Mouse (Mus musculus) cerebellum, postnatal 14 days (tissue): ENCODE measurements around the gene Msto1.
"Not testable (repeated sequence)": the region's sequence is repeated elsewhere in the genome, so short reads cannot be mapped to it uniquely, and the experiment has no call there.

Source experiments
- DNase-seq, 2 experiments: peaks; one replicate each; pipeline ENCODE4 v3.0.0; 2021; ENCODE audit warnings: mixed read lengths in 2 of 2

The Msto1 gene

DNA sequence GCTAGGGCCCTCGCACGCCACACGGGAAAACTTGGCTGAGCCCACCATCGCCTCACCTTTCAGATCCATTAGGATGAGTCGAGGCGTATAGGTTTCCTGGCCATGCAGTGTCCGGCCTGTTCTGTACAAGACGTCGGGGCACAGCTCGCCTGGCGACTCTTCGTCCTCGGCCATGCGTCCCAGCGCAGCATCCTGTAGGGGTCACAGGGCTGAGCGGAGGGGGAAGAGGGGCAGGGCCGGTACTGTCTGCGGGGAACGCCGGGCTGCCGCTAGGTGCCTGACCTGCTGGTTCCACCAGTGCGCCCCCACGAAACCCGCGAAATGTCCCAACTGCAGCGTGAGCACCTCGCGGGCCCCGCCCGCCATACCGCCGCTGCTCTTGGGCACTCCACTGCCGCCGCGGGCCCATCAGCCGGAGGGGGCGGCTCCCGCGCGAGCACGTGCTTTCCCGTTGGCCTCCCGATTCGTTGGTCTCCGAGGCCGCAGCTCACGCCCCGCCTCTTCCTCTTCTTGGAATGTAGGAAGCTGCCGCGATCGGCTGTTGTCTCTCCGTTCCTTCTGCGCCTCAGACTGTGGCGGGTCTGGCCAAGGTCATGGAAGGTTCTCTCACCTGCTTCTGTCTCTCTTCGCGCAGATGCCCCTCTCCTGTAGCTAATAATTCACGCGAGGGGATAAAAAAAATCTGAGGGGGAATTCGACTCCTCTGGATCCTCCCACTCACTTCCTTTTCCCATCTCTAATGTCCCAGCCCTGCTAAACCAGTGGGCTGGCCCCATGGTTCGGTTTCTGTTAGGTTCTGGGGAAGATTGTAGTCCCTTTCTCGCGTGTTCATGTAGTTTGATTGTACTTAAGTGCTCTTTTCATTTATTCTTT, at the start of gene Msto1:
Gene Msto1 (minus strand): TSS at position 489 of the 873 bp plus-strand sequence.
- peak; percentile 91 to 93 for DNase-seq

DNA sequence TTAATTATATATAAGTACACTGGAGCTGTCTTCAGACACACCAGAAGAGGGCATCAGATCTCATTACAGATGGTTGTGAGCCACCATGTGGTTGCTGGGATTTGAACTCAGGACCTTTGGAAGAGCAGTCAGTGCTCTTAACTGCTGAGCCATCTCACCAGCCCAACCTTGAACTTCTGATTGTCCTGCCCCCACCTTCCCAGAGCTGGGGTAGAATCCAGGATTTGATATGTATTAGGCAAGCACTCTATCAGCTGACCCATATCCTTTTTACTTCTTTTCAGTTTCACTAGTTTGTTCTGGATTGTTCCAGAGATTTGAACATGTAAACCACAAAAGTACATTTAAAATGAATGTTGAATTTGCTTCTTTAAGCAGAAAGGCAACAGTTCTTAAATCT, 49.4 kb upstream of the Msto1 start:
- not testable (repeated sequence) for DNase-seq

DNA sequence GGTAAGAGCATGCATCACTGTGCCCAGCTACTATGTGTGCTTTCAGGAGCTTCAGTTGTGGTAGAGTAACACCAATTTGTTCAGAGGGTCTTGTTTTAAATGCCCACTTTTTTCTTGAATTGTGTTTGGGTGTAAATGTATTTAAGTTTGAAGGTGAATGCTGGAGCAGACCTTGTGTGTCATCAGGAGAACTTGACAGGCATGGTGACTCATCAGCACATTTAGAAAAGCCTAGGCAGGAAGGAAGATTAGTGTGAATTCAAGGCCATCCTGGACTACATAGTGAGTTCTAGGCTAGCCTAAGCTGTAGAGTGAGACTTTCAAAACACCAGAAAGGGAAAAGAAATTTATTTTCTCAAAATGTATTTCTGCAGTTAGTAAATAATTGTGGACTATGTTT, 39.9 kb upstream of the Msto1 start:
- DNase-seq: no peak

DNA sequence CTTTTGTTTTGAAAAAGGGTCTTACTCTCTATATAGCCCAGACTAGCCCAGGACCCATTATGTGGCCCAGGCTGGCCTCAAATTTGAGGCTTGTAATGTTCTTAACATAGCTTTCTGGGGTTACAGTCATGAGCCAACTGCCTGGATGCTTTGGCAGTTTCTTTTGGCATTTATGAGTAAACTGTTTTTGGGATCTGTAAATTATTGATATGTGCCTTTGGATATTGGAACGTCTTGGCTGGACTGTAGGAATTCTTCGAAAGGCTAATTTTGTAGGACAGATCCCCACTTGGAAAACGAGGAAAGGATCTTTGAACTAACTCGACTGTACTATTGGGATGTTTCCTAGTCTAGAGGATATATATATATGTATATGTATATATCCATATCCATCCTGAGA, 39.4 kb upstream of the Msto1 start:
- DNase-seq: no peak

DNA sequence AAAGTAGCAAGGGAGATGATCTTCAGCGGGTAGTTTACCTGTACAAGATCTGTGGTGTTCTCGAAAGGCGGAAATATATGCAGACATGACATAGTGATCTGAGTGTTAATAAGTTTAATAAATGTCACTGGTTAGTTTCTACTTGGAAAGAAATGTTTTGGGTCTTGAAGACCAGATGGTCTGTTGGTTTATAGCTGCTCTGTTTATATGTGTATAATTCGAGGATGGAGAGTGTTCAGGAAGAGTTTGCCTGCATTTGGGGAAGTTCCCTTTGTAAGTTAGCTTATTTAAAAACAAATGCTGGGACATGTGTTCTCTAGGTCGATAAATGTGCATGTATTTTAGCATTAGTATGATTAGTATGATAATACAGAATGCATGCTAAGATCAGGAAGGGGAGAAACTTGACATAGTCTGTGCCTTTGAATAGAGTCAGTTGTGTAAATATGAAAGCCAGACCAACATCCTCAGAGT, 37.6 kb upstream of the Msto1 start:
- DNase-seq: no peak

DNA sequence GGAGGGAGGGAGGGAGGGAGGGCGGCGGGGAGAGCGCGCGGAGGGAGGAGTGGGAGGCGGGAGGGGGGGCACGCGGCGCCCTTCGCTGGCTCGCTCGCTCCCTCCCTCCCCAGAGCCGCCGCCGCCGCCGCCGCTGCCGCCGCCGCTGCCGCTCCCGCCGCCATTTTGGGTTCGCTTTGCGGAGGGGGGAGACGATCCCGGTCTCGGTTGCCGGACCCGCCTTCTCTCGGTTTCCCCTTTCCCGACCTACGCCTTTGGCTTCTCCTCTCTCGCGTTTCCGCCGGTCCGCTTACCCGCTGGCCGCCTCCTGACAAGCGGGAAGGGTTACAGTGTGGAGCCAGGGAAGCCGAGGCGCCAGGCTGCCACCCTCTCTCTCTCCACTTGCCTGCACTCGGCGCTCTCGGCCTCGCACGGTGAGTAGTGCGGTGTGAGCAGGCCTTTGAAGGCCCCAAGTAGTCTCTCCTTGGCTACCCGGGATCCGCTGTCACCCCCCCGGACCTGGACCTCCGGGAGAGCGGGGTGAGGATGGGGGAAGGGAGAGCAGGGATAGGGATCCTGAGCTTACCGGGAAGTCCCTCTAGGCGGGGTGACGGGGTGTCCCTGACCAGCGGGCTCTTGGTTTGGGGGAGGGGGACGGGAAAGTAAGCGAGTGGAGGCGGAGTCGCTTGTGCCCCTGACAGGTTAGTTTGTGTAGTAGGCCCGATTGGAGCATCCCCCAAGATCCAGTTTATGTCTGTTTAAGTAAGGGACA, 37.0 kb upstream of the Msto1 start, which contains the start of the genes Ash1l and Dap3:
Gene Ash1l (plus strand): TSS at position 47 of the 751 bp plus-strand sequence.
Gene Dap3 (minus strand): TSS at position 606 of the 751 bp plus-strand sequence.
- DNase-seq: peak in 1 of 2 experiments; percentile 82

DNA sequence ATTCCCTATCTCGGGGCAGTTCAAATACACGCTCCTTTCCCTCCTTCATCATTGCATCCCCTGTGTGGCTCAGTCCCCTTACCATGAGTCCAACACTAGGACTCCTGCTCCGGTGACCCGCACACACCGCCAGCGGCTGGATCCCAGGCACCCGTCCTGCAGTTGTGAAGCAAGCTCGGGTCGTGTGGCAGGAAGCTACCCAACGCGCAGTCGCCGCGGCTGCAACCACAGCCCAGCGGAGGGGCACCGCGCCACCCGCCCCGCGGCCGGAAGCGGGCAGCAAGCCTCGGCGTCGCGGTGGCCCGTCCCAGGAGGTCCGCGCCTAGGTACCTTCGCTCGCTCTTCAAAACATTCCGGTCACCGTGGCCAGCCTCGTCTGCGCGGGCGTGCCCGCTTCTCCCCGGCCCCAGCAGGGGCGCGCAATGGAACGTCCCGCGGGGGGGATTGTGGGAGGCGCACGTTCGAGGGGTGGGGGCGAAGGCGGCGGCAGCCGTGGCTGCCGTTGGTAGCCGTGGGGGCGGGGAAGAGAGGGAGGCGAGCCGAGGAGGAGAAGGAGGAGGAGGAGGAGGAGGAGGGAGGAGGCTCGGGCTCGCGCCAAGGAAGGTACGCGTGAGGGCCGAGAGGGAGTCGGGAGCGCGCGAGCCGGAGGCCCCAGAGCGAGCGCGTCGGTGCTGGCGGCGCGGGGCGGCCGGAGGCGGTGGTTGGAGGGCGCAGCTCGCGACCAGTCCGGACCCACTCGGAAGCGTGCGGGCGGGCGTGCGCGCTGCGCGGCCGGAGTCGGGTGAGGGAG, 36.2 kb upstream of the Msto1 start:
- peak; percentile 93 to 94 for DNase-seq

DNA sequence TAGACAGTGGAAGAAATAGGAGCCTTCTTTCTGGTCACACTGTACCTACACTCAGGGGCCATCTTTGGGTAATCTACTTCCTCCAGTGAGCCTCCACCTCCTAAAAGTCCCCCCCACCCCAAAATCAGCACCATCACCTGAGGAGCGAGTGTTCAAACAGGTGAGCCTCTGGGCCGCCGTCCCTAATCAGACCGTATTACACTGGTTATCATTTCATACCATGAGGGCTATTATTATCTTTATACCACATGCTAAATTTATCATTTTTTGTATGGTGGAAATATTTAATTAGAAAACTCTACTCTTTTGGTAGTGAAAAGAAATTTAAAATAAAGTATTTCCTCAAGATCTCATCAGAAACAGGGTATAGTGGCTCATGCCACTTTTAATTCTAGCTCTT, 30.3 kb upstream of the Msto1 start:
- DNase-seq: no peak

DNA sequence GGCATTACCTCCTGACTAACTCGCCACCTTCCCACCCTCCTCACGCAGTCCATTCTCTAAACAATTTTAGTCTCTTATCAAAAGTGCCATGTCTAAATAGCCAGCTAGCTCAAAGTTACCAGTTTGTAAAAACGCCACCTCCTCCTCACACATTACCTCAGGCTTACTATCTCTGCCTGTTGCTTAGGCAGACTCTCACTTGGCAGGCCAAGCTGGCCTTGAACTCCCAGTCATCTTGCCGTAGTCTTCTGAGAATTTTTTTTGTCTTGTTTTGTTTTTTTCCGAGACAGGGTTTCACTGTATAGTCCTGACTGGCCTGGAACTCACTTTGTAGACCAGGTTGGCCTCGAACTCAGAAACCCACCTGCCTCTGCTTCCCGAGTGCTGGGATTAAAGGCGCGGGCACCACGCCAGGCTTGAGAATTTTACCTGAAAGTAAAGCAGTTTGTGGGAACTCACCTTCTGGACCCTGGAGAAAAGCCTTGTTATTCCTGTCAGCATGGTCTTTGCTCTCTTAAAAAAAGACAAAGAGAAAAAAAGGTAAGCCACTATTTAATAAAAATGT, 28.6 kb upstream of the Msto1 start:
- no peak for DNase-seq

DNA sequence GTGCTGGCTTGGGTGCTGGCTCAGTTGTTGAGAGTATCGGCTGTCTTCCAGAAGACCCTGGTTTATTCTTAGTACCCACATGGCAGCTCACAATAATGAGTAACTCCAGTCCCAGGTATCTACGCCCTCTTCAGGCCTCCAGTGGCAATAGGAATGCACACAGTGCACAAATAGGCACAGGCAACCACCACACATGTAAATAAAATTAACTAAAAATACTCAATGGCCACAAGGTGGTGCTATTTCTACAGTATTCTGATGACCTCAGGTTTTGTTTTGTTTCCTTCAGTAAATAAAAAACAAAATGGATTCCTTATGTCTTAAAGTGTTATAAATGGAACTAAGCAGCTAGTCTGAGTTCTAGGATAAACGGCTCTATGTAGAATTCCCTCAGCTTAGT, 25.9 kb upstream of the Msto1 start:
- DNase-seq: peak; percentile 39 to 41

DNA sequence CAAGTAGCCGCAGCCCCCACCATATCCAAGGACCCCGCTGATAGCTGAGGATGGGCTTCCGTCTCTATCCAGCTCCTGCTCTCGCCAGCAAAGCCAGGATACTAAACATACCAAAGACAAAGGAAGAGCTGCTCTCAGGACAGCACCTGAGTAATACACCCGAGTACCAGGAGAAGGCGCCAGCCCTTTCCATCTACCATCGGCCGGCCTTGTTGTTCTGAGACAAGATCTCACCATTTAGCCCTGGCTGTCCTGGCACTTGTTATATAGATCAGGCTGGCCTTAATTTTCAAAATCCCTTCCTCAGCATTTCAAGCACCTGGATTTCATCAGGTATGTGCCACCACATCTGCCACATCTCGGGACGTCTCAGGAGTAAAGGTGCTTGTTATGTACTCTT, 25.3 kb upstream of the Msto1 start:
- no peak for DNase-seq

DNA sequence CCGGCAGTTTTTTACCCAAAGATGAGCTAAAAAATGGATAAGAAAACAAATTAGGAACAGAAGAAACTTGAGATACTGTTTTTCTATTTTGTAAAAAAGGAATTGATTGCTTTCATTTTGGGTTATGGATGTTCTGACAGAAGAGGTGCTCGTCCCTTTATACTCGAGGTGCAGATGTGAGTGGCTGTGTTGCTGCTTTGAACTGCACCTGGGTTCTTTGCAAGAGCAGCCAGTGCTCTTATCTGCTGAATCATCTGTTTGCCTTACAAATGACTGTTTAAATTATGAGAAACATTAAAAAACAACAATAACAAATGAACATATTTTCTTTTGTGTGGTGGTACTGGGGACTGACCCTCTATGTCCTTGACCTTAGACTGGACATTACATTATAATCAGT, 15.7 kb upstream of the Msto1 start:
- DNase-seq: no peak

DNA sequence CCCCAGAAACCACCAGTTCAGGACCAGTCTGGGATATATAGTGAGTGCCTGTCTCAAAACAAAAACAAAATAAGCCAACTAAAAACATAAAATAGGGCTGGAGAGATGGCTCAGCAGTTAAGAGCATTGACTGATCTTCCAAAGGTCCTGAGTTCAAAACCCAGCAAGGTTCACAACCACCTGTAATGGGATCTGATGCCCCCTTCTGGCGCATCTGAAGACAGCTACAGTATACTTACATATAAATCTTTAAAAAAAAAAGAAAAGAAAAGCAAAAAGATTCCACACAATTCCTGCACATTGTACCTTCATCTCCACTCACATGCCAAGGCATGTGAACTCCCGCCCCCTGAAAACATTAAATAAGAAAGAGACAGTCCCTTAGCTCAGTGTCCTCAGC, 11.9 kb upstream of the Msto1 start:
- no peak for DNase-seq

DNA sequence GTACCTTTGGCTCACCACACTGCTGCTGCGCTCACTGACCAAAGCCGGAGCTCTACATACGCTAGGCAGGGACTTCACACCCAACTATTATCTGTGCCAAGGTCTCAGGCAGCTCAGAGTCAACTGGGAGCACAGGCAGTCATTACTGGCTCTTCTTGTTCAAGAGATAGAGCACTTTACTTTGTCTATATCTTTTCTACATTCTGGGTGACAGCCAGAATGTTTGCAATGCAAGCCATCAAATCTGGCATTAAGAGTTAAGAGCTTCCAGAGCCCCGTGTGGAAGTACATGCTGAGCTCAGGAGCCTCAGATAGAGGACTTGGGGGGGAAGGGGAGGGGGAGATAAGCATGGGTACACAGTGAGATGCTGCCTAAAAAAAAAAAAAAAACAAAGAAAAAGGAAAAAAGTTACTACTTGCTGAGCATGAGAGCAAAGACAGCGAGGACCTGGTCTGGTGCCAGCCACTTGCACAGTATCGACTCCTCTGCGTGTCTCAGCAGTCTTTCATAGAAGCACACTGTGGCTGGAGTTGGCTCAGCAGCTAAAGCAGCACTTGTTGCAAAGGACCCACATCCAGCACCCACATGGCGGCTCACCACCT, 10.3 kb upstream of the Msto1 start:
- no peak for DNase-seq

DNA sequence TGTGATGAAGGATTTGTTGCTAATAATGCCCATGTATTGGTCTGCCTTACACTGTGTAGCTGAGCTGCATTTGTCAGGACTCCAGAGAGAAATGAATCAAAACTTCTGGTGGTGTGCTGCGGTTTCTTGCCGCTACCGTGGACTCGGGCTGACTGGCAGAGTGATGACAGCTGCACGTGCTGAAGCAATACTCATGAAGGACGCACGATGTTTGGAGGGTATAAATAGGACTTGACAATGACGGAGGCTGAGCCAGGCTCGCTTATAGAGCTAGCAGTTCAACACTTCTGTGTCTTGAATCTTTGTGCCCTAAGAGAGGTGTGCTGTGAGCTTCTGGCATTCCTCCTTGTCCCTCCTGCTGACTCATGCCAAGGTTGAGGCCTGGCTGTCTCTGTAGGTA, 7.6 kb upstream of the Msto1 start:
- no peak for DNase-seq

DNA sequence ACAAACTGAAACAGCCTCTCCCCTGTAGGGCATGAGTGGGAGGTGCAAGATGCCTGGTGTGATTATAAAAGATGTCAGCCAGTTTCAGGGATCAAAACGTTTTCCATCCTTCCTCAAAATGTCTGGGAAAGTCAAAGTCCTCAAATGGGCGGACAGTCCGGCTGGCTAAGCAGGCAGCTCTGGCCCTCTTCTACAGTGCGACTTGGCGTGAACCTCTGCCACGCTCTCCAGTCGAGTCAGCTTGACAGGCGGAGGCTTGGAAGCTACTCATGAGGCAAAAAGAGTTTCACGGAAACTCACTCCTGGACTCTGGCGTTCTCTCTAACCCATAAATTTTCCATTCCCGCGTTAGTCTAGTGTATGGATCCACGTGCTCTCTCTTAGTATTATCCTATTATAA, 5.2 kb upstream of the Msto1 start:
- DNase-seq: no peak

DNA sequence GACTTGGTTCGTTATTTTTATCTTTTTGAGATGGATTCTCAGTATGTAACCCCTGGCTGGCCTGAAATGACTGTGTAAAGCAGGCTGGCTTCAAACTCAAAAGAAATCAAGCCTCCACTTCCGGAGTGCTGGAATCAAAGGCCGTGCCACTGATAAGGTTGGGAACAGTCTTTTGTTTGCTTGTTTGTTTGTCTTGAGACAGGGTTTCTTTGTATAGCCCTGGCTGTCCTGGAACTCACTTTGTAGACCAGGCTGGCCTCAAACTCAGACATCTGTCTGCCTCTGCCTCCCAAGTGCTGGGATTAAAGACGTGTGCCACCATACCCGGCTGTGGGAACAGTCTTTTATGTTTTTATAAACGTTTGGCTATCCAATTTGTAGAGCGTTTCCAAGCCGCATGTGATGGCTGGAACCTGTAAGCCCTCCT, 598 bp upstream of the Msto1 start:
- no peak for DNase-seq

DNA sequence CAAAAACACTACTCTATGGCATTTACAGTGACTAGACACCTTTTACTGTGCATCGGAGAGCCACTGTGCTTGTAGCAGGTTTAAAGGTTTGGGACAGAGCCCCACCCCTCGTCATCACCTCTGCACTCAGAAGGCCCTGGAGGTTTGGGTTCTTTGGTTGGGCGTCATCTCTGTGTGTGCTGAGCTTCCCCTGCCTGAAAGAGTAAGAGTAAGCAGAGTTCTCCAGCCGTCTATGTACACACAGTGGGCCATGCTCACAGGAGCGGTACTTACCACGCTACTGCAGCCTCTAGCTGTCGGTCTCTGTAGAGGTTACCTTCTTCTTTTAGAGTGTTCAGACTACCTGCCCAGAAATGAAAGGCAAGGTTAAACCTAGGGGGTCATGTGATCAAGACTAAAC, 1.2 kb downstream of the Msto1 start:
- DNase-seq: no peak

DNA sequence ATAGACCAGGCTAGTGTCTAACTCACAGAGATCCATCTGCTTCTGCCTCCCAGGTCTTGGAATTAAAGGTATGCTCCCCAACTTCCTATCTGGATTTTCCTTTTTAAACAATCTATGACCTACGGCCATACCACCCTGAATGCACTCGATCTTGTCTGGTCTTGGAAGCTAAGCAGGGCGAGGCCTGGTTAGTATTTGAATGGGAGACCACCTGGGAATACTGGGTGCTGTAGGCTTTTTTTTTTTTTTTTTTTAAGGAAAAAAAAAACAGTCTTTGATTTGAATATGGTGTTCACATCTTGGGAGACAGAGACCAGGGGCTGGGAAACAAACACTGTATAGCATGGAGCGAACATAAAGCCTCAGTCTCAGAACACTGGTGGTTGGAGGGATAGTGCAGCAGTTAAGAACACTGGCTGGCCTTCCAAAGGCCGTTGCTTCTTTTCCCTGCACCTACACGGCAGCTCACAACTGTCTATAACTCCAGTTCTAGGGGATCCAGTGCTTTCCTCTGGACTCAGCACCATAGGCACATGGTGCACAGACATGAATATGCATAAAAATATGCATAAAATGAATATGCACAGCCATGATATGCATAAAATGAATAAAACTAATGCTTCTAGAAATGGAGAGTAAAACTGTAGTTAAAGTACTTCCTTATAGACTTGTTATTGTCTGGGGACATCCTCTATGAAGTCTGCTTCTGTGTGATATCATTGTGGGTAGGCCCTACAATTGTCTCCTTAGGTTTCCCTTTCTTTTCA, 7.2 kb downstream of the Msto1 start:
- DNase-seq: no peak

DNA sequence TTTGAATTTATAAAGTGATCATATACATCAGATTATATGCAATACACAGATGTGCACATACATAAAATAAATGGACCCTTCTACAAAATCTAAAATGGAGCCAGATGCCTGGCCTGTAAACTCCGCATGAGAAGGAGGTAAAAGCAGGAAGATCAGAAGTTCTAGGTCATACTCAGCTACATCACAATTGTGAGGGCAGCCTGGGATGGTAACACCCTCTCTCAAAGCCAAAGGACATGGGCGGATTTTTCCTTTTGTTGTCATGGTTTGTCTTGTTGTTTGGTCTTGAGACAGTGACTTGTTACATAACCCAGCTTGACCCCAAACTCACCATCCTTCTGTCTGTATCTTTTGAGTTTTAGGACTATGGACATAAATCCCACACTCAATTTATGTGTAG, 8.1 kb downstream of the Msto1 start:
- no peak for DNase-seq

DNA sequence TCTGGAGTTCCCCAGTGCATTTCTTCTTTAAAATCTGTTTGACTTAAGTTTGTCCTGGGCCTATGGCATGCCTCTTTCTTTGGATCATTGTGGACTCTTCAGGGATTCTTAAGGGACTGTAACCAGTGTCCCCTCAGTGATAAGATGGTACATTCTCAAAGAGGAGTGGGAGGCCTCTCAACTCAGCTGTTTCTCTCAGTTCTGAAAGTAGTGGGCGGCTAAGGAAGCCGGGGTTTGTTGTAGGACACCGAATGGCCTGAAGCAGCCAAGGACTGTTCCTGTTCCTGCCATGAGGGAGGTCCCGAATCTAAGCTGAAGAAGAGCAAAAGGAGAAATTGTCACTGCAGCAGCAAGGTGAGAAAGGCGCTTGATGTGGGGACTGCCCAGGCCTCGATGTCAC, 8.6 kb downstream of the Msto1 start:
- DNase-seq: no peak
